Mouse (Mus musculus): ENCODE measurements at regions not wholly inside any gene's neighbourhood (a gene's known extent, or its start where the extent isn't known, plus 50 kb on each side); places are given as distances from the start of the nearest gene placed in this dataset.

- Histone ChIP-seq H3K4me1 (no peaks in the 10 kb centered on the region), H3K36me3 (no peaks in the 10 kb centered on the region), H3K27me3 (replicated peaks) (no peaks in the 10 kb centered on the region), H3K9me3 (no peaks in the 10 kb centered on the region), H3K4me3 (no peak overlapping the region), H3K9ac (no peak overlapping the region), H3K4me2 (no peak overlapping the region), H3K27ac (replicated peaks) (no peak overlapping the region)
- WGBS = 37% methylated on average over 3 of the region's 3 CpGs
- ATAC-seq (ENCODE audit: extremely low read depth, insufficient number of reproducible peaks, low FRiP score, low TSS enrichment) = no peak
Observed at GRCm38 (mm10) chr16:97234321-97234720, 63.8 kb upstream of the Dscam start.

GRCm38 (mm10) chr16:97239626-97240025, 69.1 kb upstream of the Dscam start:
- ATAC-seq (ENCODE audit: extremely low read depth, insufficient number of reproducible peaks, low FRiP score, low TSS enrichment) = no peak
- no peak overlapping the region for H3K4me2 ChIP-seq
- no peak overlapping the region for H3K9ac ChIP-seq
- no peaks in the 10 kb centered on the region for H3K4me1 ChIP-seq
- H3K27ac ChIP-seq (replicated peaks) = no peak overlapping the region
- H3K9me3 ChIP-seq = no peaks in the 10 kb centered on the region
- H3K4me3 ChIP-seq = no peak overlapping the region
- WGBS = 60% methylated on average over 5 of the region's 5 CpGs
- no peaks in the 10 kb centered on the region for H3K36me3 ChIP-seq
- H3K27me3 ChIP-seq (replicated peaks) = no peaks in the 10 kb centered on the region

GRCm38 (mm10) chr16:97240085-97240484, 69.5 kb upstream of the Dscam start:
- H3K9me3 ChIP-seq = no peaks in the 10 kb centered on the region
- whole genome bisulfite sequencing = 72% methylated on average over 7 of the region's 7 CpGs
- no peaks in the 10 kb centered on the region for H3K36me3 ChIP-seq
- no peak overlapping the region for H3K4me3 ChIP-seq
- H3K9ac ChIP-seq = no peak overlapping the region
- H3K4me1 ChIP-seq = no peaks in the 10 kb centered on the region
- H3K27me3 ChIP-seq (replicated peaks) = no peaks in the 10 kb centered on the region
- H3K4me2 ChIP-seq = no peak overlapping the region
- ATAC-seq (ENCODE audit: extremely low read depth, insufficient number of reproducible peaks, low FRiP score, low TSS enrichment) = no peak
- H3K27ac ChIP-seq (replicated peaks) = no peak overlapping the region

- Histone ChIP-seq H3K9me3 (no peaks in the 10 kb centered on the region), H3K27me3 (replicated peaks) (no peaks in the 10 kb centered on the region), H3K4me2 (no peak overlapping the region), H3K4me3 (no peak overlapping the region), H3K36me3 (no peaks in the 10 kb centered on the region), H3K4me1 (no peaks in the 10 kb centered on the region), H3K9ac (no peak overlapping the region), H3K27ac (replicated peaks) (no peak overlapping the region)
- WGBS = 44% methylated on average over 8 of the region's 8 CpGs
- ATAC-seq (ENCODE audit: extremely low read depth, insufficient number of reproducible peaks, low FRiP score, low TSS enrichment) = no peak
Observed at GRCm38 (mm10) chr16:97240859-97241360, 70.4 kb upstream of the Dscam start.

- Histone ChIP-seq H3K36me3 (no peaks in the 10 kb centered on the region), H3K9me3 (no peaks in the 10 kb centered on the region), H3K4me1 (no peaks in the 10 kb centered on the region), H3K27ac (replicated peaks) (no peak overlapping the region), H3K4me3 (no peak overlapping the region), H3K4me2 (no peak overlapping the region), H3K27me3 (replicated peaks) (no peaks in the 10 kb centered on the region), H3K9ac (no peak overlapping the region)
- no peak for ATAC-seq (ENCODE audit: extremely low read depth, insufficient number of reproducible peaks, low FRiP score, low TSS enrichment)
Observed at GRCm38 (mm10) chr16:97241639-97242038, 71.1 kb upstream of the Dscam start.

- no peak overlapping the region for H3K4me2 ChIP-seq
- H3K36me3 ChIP-seq = no peaks in the 10 kb centered on the region
- ATAC-seq (ENCODE audit: extremely low read depth, insufficient number of reproducible peaks, low FRiP score, low TSS enrichment) = no peak
- no peak overlapping the region for H3K4me3 ChIP-seq
- 63% methylated on average over 6 of the region's 6 CpGs for WGBS
- no peak overlapping the region for H3K27ac ChIP-seq (replicated peaks)
- H3K4me1 ChIP-seq = no peaks in the 10 kb centered on the region
- no peaks in the 10 kb centered on the region for H3K27me3 ChIP-seq (replicated peaks)
- H3K9me3 ChIP-seq = no peaks in the 10 kb centered on the region
- H3K9ac ChIP-seq = no peak overlapping the region
Observed at GRCm38 (mm10) chr16:97250488-97250887, 79.9 kb upstream of the Dscam start.

- no peak overlapping the region for H3K4me3 ChIP-seq
- no peaks in the 10 kb centered on the region for H3K4me1 ChIP-seq
- H3K4me2 ChIP-seq = no peak overlapping the region
- H3K9ac ChIP-seq = no peak overlapping the region
- WGBS = 72% methylated on average over 1 of the region's 1 CpGs
- ATAC-seq (ENCODE audit: extremely low read depth, insufficient number of reproducible peaks, low FRiP score, low TSS enrichment) = no peak
- no peaks in the 10 kb centered on the region for H3K9me3 ChIP-seq
- H3K27me3 ChIP-seq (replicated peaks) = no peaks in the 10 kb centered on the region
- H3K27ac ChIP-seq (replicated peaks) = no peak overlapping the region
- no peaks in the 10 kb centered on the region for H3K36me3 ChIP-seq
Observed at GRCm38 (mm10) chr16:97252551-97252950, 82.0 kb upstream of the Dscam start.

GRCm38 (mm10) chr16:97252997-97253635, 82.6 kb upstream of the Dscam start:
- Histone ChIP-seq H3K9me3 (no peaks in the 10 kb centered on the region), H3K4me1 (no peaks in the 10 kb centered on the region), H3K27ac (replicated peaks) (no peak overlapping the region), H3K27me3 (replicated peaks) (no peaks in the 10 kb centered on the region), H3K4me2 (no peak overlapping the region), H3K36me3 (no peaks in the 10 kb centered on the region), H3K4me3 (no peak overlapping the region), H3K9ac (no peak overlapping the region)
- ATAC-seq (ENCODE audit: extremely low read depth, insufficient number of reproducible peaks, low FRiP score, low TSS enrichment) = no peak
- WGBS = 46% methylated on average over 2 of the region's 2 CpGs

GRCm38 (mm10) chr16:97258821-97259220, 88.3 kb upstream of the Dscam start:
- 77% methylated on average over 6 of the region's 6 CpGs for WGBS
- no peak overlapping the region for H3K27ac ChIP-seq (replicated peaks)
- H3K36me3 ChIP-seq = no peaks in the 10 kb centered on the region
- H3K27me3 ChIP-seq (replicated peaks) = no peaks in the 10 kb centered on the region; the same call in 1 of the 2 replicates
- no peaks in the 10 kb centered on the region for H3K9me3 ChIP-seq
- no peak for ATAC-seq (ENCODE audit: extremely low read depth, insufficient number of reproducible peaks, low FRiP score, low TSS enrichment)
- no peaks in the 10 kb centered on the region for H3K4me1 ChIP-seq
- H3K9ac ChIP-seq = no peak overlapping the region
- no peak overlapping the region for H3K4me3 ChIP-seq
- H3K4me2 ChIP-seq = no peak overlapping the region

GRCm38 (mm10) chr16:97263451-97263850, 92.9 kb upstream of the Dscam start:
- H3K27ac ChIP-seq (replicated peaks) = no peak overlapping the region
- no peaks in the 10 kb centered on the region; the same call in 1 of the 2 replicates for H3K27me3 ChIP-seq (replicated peaks)
- H3K9me3 ChIP-seq = no peaks in the 10 kb centered on the region
- no peaks in the 10 kb centered on the region for H3K36me3 ChIP-seq
- no peak overlapping the region for H3K4me3 ChIP-seq
- no peaks in the 10 kb centered on the region for H3K4me1 ChIP-seq
- 10% methylated on average over 6 of the region's 6 CpGs for WGBS
- no peak overlapping the region for H3K9ac ChIP-seq
- no peak for ATAC-seq (ENCODE audit: extremely low read depth, insufficient number of reproducible peaks, low FRiP score, low TSS enrichment)
- H3K4me2 ChIP-seq = no peak overlapping the region

GRCm38 (mm10) chr16:97270417-97271133, 86.0 kb upstream of the Bace2 start:
- H3K4me2 ChIP-seq = no peak overlapping the region
- 0 out of 2 replicates have a peak, but pooled peaks cover 5% of the 10 kb centered on the region for H3K4me1 ChIP-seq
- H3K9me3 ChIP-seq = no peaks in the 10 kb centered on the region
- 79% methylated on average over 7 of the region's 7 CpGs for WGBS
- ATAC-seq (ENCODE audit: extremely low read depth, insufficient number of reproducible peaks, low FRiP score, low TSS enrichment) = no peak
- H3K36me3 ChIP-seq = no peaks in the 10 kb centered on the region
- 0 out of 2 replicates have a peak, but pooled peaks cover 2% of the 10 kb centered on the region for H3K27me3 ChIP-seq (replicated peaks)
- H3K9ac ChIP-seq = no peak overlapping the region
- H3K4me3 ChIP-seq = no peak overlapping the region
- H3K27ac ChIP-seq (replicated peaks) = no peak overlapping the region

GRCm38 (mm10) chr16:97271264-97271663, 85.3 kb upstream of the Bace2 start:
- Histone ChIP-seq H3K4me3 (no peak overlapping the region), H3K36me3 (no peaks in the 10 kb centered on the region)
- ATAC-seq (ENCODE audit: extremely low read depth, insufficient number of reproducible peaks, low FRiP score, low TSS enrichment) = no peak

More at GRCm38 (mm10) chr16:97271264-97271663, 85.3 kb upstream of the Bace2 start:
- Histone ChIP-seq H3K27me3 (replicated peaks) (0 out of 2 replicates have a peak, but pooled peaks cover 2% of the 10 kb centered on the region), H3K27ac (replicated peaks) (no peak overlapping the region), H3K4me2 (no peak overlapping the region), H3K4me1 (0 out of 2 replicates have a peak, but pooled peaks cover 5% of the 10 kb centered on the region), H3K9me3 (no peaks in the 10 kb centered on the region), H3K9ac (no peak overlapping the region)
- WGBS = 87% methylated on average over 8 of the region's 8 CpGs

Data from heart, embryonic 13.5 days (tissue).